Mouse (Mus musculus) olfactory bulb, adult 2 months (tissue): ENCODE data around the gene Mapk8ip3.

Experiments used
- CTCF ChIP-seq: fragments of 200-500 bp; IDR thresholded peaks from 2 replicates; pipeline ENCODE4 v1.5.1; 2012; ENCODE audit warnings: low read depth, mild to moderate bottlenecking, low read length, moderate library complexity; ENCODE audit not compliant: insufficient read depth
- POLR2A ChIP-seq: fragments of 200-500 bp; IDR thresholded peaks from 2 replicates; pipeline ENCODE4 v1.6.1; 2012; ENCODE audit warnings: mild to moderate bottlenecking, low read depth, low read length, moderate library complexity; ENCODE audit not compliant: insufficient read depth

DNA sequence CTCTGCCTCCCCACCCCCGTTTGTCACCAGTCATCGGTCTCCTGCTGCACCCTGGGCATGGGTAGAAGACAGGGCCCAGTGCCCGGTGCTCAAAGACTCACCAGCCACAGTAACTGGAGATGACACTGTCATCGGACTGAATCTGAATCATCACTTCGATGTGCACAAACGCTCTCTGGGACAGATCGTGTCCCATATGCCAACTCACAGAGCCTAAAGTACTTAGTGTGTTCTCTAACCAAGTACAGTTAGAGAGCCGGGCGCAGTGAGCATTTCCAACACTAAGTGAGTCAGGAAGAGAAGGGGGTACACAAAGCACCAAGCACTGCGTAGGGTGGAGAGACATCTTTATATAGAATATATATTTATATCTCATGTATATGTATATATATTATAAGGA is 68.9 kb downstream of the Mapk8ip3 start:
- no peak for TF ChIP-seq POLR2A
- TF ChIP-seq CTCF = no peak
